Mouse (Mus musculus) liver, embryonic 14.5 days (tissue): Measurements from ENCODE around the gene 1700001C02Rik. TPM values are rescaled to one million over a fixed set of nuclear protein-coding genes. Genes with fewer than 3 reads are reported as not detected.

Source experiments
- ATAC-seq: fragments of 200-750 bp; cut with Nextera tagmentation; 2 replicates; pipeline ENCODE4 v1.8.0; 2017; ENCODE audit warnings: moderate number of reproducible peaks, mild to moderate bottlenecking, moderate library complexity; ENCODE audit not compliant: insufficient read depth
- DNase-seq, 3 experiments: peaks; one replicate each; pipeline ENCODE4 v3.0.0-alpha.2; 2012 to 2013; ENCODE audit warnings: low read depth in 3 of 3, low spot score in 3 of 3
- H3K27ac ChIP-seq: fragments of 300-500 bp; sonication (generic); 2 replicates; pipeline ENCODE4 v1.5.1; 2014; ENCODE audit warnings: moderate library complexity, mild to moderate bottlenecking, control low read depth, inconsistent platforms
- H3K27me3 ChIP-seq: fragments of 300-500 bp; sonication (generic); 2 replicates; pipeline ENCODE4 v1.6.1; 2014; ENCODE audit warnings: mild to moderate bottlenecking, low read length, moderate library complexity; ENCODE audit not compliant: control insufficient read depth, insufficient read depth
- H3K36me3 ChIP-seq: fragments of 300-500 bp; sonication (generic); replicated peaks from 2 replicates; pipeline ENCODE4 v1.6.1; 2014; ENCODE audit warnings: low read depth; ENCODE audit not compliant: control insufficient read depth, insufficient read depth
- H3K4me1 ChIP-seq, 2 experiments: fragments of 200-500 bp in 1 of 2; fragments of 300-500 bp in 1 of 2; sonication (generic) in 1 of 2; replicated peaks; 2 replicates each; pipeline ENCODE4 v1.6.1; 2012 to 2014; ENCODE audit warnings: antibody characterized with exemption in 1 of 2, inconsistent platforms in 1 of 2, low read length in 1 of 2; ENCODE audit not compliant: control insufficient read depth in 2 of 2, insufficient read depth in 2 of 2
- H3K4me2 ChIP-seq: fragments of 300-500 bp; sonication (generic); 2 replicates; pipeline ENCODE4 v1.6.1; 2014; ENCODE audit warnings: low read depth, mild to moderate bottlenecking, control low read depth, moderate library complexity
- H3K4me3 ChIP-seq, 2 experiments: fragments of 200-500 bp in 1 of 2; fragments of 300-500 bp in 1 of 2; sonication (generic) in 1 of 2; 2 replicates each; pipeline ENCODE4 v1.5.1; 2012 to 2014; ENCODE audit warnings: low read depth in 2 of 2, low read length in 2 of 2, mild to moderate bottlenecking in 2 of 2, control low read depth in 1 of 2, inconsistent platforms in 1 of 2, moderate library complexity in 1 of 2; ENCODE audit not compliant: insufficient read depth in 1 of 2
- H3K9ac ChIP-seq: fragments of 300-500 bp; sonication (generic); replicated peaks from 2 replicates; pipeline ENCODE4 v1.6.1; 2014; ENCODE audit warnings: mild to moderate bottlenecking, control low read depth, moderate library complexity
- H3K9me3 ChIP-seq: fragments of 300-500 bp; sonication (generic); 2 replicates; pipeline ENCODE4 v1.6.1; 2016; ENCODE audit warnings: low read length, mixed read lengths; ENCODE audit not compliant: control insufficient read depth
- CTCF ChIP-seq: IDR thresholded peaks from 2 replicates; pipeline ENCODE4 v1.5.1; 2016; ENCODE audit warnings: antibody characterized with exemption, low read depth, control low read depth
- EP300 ChIP-seq: IDR thresholded peaks from 2 replicates; pipeline ENCODE4 v1.6.1; 2016; ENCODE audit warnings: antibody characterized with exemption, low read depth
- WGBS: fragments of 180-500 bp; shearing (Covaris S2); extraction: QIAGEN DNeasy Blood & Tissue Kit; methylation state at CpG from one replicate; pipeline ENCODE4 v1.1.7; 2014; ENCODE audit not compliant: insufficient replicate concordance; 5-methylcytosine and 5-hydroxymethylcytosine counted together
- polyA plus RNA-seq, 2 experiments: library from polyadenylated mRNA; depleted of rRNA in 1 of 2; stranded (reverse) in 1 of 2; unstranded in 1 of 2; fragments of >200 nt; fragmentation: Nextera tagmentation in 1 of 2; extraction: Ambion mirVana in 1 of 2; gene quantifications; 2 replicates each; pipeline versions ENCODE4 v1.2.1 to v1.2.3; 2012 to 2014

The 1700001C02Rik gene
- polyA plus RNA-seq, 2 experiments, result not detected

- Histone ChIP-seq H3K9me3 (no peaks in the 10 kb centered on the region), H3K9ac (no peak overlapping the region), H3K4me1 (no peaks in the 10 kb centered on the region), H3K27me3 (no peaks in the 10 kb centered on the region), H3K4me3 (no peak overlapping the region), H3K4me2 (no peak overlapping the region), H3K27ac (no peak overlapping the region), H3K36me3 (no peaks in the 10 kb centered on the region)
- no peak for ATAC-seq
- DNase-seq, result no peak
- 37% methylated on average over 2 of the region's 2 CpGs for WGBS
- TF ChIP-seq EP300 (no peak), CTCF (no peak)
These were observed 26.9 kb upstream of the 1700001C02Rik start for GRCm38 (mm10) chr5:30438931-30439330.

GRCm38 (mm10) chr5:30440308-30440906 is 25.4 kb upstream of the 1700001C02Rik start:
- Histone ChIP-seq H3K27ac (no peak overlapping the region), H3K36me3 (no peaks in the 10 kb centered on the region), H3K4me3 (no peak overlapping the region), H3K4me1 (no peaks in the 10 kb centered on the region), H3K9me3 (no peaks in the 10 kb centered on the region), H3K27me3 (no peaks in the 10 kb centered on the region), H3K4me2 (no peak overlapping the region), H3K9ac (no peak overlapping the region)
- DNase-seq (no peak), ATAC-seq (no peak)
- TF ChIP-seq EP300 (no peak), CTCF (no peak)
- WGBS, result 63% methylated on average over 8 of the region's 8 CpGs

DNA sequence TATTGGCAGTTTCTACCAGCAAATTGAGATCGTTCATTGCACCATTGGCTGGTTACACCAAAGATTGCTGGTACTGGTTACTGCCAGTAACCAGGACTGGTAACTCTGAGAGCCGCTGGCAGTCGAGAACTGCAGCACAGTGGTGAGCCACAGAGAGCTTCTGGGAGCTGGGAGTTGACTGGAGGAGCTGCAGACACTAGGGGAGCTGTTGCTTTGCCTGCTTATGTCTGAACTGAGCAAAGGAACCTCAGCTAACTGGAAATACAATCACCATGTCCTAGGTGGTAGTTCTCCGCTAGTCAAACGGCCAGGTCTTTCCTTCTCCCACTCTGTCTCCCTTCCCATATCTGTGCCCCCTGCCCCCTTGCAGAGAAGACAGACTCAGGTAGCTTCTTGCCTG is 23.7 kb upstream of the 1700001C02Rik start:
- WGBS, result 48% methylated on average over 5 of the region's 5 CpGs

GRCm38 (mm10) chr5:30444327-30444895 is 21.4 kb upstream of the 1700001C02Rik start:
- 68% methylated on average over 13 of the region's 13 CpGs for WGBS
- no peak for DNase-seq
- no peak for TF ChIP-seq CTCF
- TF ChIP-seq EP300, result no peak
- H3K9ac ChIP-seq, result no peak overlapping the region
- H3K27ac ChIP-seq, result no peak overlapping the region
- no peaks in the 10 kb centered on the region for H3K36me3 ChIP-seq
- no peaks in the 10 kb centered on the region for H3K4me1 ChIP-seq
- no peak overlapping the region for H3K4me3 ChIP-seq
- no peaks in the 10 kb centered on the region for H3K27me3 ChIP-seq
- H3K4me2 ChIP-seq, result no peak overlapping the region
- no peak for ATAC-seq
- H3K9me3 ChIP-seq, result no peaks in the 10 kb centered on the region

More for the DNA sequence above, 23.7 kb upstream of the 1700001C02Rik start:
- peak; percentile 23 for TF ChIP-seq CTCF
- TF ChIP-seq EP300, result no peak
- ATAC-seq (no peak), DNase-seq (no peak)
- no peak overlapping the region for H3K27ac ChIP-seq
- H3K4me2 ChIP-seq, result no peak overlapping the region
- H3K27me3 ChIP-seq, result no peaks in the 10 kb centered on the region
- no peak overlapping the region for H3K4me3 ChIP-seq
- no peaks in the 10 kb centered on the region for H3K36me3 ChIP-seq
- no peaks in the 10 kb centered on the region for H3K4me1 ChIP-seq
- no peak overlapping the region for H3K9ac ChIP-seq
- H3K9me3 ChIP-seq, result no peaks in the 10 kb centered on the region

DNA sequence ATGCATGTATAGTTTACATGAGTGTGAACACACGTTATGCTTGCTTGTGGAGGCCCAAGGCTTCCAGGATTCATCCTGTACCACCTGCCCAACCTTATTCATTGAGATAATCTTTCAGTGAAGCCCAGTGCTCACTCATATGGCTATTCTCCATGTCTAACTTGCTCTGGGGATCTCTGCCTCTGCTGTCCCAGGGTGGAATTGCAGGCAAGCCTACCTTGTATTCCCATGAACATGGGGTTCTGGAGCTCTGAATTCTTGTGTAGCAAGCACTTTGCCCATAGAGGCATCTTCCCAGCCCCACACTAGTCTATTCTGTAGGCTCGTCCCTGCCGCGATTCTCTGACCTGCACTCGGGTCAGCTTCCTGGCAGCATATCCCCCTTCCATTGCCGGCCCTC is 9.8 kb upstream of the 1700001C02Rik start:
- no peak for TF ChIP-seq EP300
- peak; percentile 25; the same call in 1 of the 2 replicates for TF ChIP-seq CTCF
- H3K4me2 ChIP-seq, result no peak overlapping the region
- WGBS, result 41% methylated on average over 6 of the region's 6 CpGs
- no peaks in the 10 kb centered on the region for H3K36me3 ChIP-seq
- H3K27me3 ChIP-seq, result no peaks in the 10 kb centered on the region
- H3K4me3 ChIP-seq, result no peak overlapping the region
- no peaks in the 10 kb centered on the region for H3K9me3 ChIP-seq
- ATAC-seq, result no peak
- H3K9ac ChIP-seq, result no peak overlapping the region
- no peaks in the 10 kb centered on the region for H3K4me1 ChIP-seq
- H3K27ac ChIP-seq, result no peak overlapping the region
- DNase-seq, result no peak
